Mouse (Mus musculus) neutrophil, adult 83 days (primary cell): ENCODE results near the gene Memo1. TPM values are rescaled to one million over a fixed set of nuclear protein-coding genes. Genes with fewer than 3 reads are reported as not detected.

Experiments
- total RNA-seq, 2 experiments: library from RNA; stranded (reverse); gene quantifications; one replicate each; pipeline ENCODE4 v1.2.4; 2023

The Memo1 gene
- 10 to 100 TPM; 35.2 to 43.2 TPM for total RNA-seq

GRCm38 (mm10) chr17:74295026-74295970 lies at the start of gene Memo1:
TSS of gene Memo1 (minus strand) at chr17:74295521.

GRCm38 (mm10) chr17:74338937-74339804 lies 43.9 kb upstream of the Memo1 start, which contains the start of gene Spast:
TSS of gene Spast (plus strand) at chr17:74338987.

DNA sequence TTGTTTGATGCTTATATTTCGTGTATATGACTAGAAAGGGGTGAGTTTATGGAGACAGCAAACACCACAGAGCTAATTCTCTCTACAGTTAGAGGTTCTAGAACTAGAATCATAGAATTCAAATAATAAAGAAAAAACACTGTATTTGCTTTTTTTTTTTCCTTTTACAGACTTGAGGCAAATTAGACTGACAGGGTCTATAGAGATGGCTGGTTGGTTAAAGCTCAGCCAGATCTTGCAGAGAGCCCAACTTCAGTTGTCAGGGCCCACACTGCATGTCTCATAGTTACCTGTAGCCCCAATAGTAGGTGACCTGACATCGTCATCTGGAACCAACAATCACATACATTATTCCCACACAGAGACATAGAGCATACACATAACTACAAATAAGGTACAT lies 28.5 kb upstream of the Memo1 start, which contains the start of gene Dpy30:
Gene Dpy30, minus strand, starts transcription at position 101 of the 400 bp plus-strand sequence.

Other genes starting within 250 kb of the Memo1 start
- gene Srd5a2, start 247.6 kb downstream of the Memo1 start, total RNA-seq: not detected
- 10 to 100 TPM; 54.5 to 61.2 TPM for gene Dpy30, start 28.4 kb upstream of the Memo1 start, total RNA-seq
- 10 to 100 TPM; 21.4 TPM for gene Spast, start 43.5 kb upstream of the Memo1 start, total RNA-seq
- 10 to 100 TPM; 10.4 to 11.4 TPM for gene Slc30a6, start 100.1 kb upstream of the Memo1 start, total RNA-seq
- 1 to 10 TPM; 5.4 TPM for gene Nlrc4, start 163.6 kb upstream of the Memo1 start, total RNA-seq
- gene Yipf4, start 194.0 kb upstream of the Memo1 start, total RNA-seq: 10 to 100 TPM; 37.1 to 41.2 TPM
- 100 to 1,000 TPM in 1 of 2 experiments, 10 to 100 TPM in 1; 99.6 to 119 TPM for gene Birc6, start 232.8 kb upstream of the Memo1 start, total RNA-seq